Mouse (Mus musculus): Measurements from ENCODE around the gene Csnk2a2. TPM values are rescaled to one million over a fixed set of nuclear protein-coding genes. Genes with fewer than 3 reads are reported as not detected.
A peak's percentile ranks its signal among the peaks of the same experiment; 100 is the strongest.

Gene Csnk2a2
- polyA plus RNA-seq, 1 experiment from 2014 or later: 2.7 TPM

- peaks cover 20% of the 10 kb centered on the region for H3K4me1 ChIP-seq (ENCODE audit: control insufficient read depth, low read depth, low read length)
Measured at GRCm38 (mm10) chr8:95434233-95434632, 55.6 kb downstream of the Csnk2a2 start.

GRCm38 (mm10) chr8:95433124-95433523, 56.7 kb downstream of the Csnk2a2 start:
- WGBS (ENCODE audit: insufficient replicate concordance): 67% methylated on average over 4 of the region's 4 CpGs
- Histone ChIP-seq H3K27ac (ENCODE audit: low read length) (no peak overlapping the region), H3K36me3 (ENCODE audit: control insufficient read depth, insufficient read depth) (no peaks in the 10 kb centered on the region), H3K4me3 (ENCODE audit: low read depth, low read length) (peak overlapping the region; percentile 96; the same call in 1 of the 2 replicates), H3K9me3 (replicated peaks; ENCODE audit: control insufficient read depth, low read length) (no peaks in the 10 kb centered on the region), H3K27me3 (ENCODE audit: control insufficient read depth, insufficient read depth, low read depth, low read length) (no peaks in the 10 kb centered on the region), H3K9ac (ENCODE audit: low read depth, low read length) (0 out of 2 replicates have a peak overlapping the region, but pooled peaks have one; percentile 13), H3K4me1 (ENCODE audit: control insufficient read depth, low read depth, low read length) (peaks cover 25% of the 10 kb centered on the region), H3K4me2 (ENCODE audit: low read depth, low read length) (peak overlapping the region; percentile 74)
- ATAC-seq (ENCODE audit: low read depth): no peak

More at GRCm38 (mm10) chr8:95434233-95434632, 55.6 kb downstream of the Csnk2a2 start:
- WGBS (ENCODE audit: insufficient replicate concordance): under 1% methylated on average over 25 of the region's 25 CpGs
- Histone ChIP-seq H3K4me2 (ENCODE audit: low read depth, low read length) (peak overlapping the region; percentile 74), H3K27me3 (ENCODE audit: control insufficient read depth, insufficient read depth, low read depth, low read length) (no peaks in the 10 kb centered on the region), H3K9ac (ENCODE audit: low read depth, low read length) (peak overlapping the region; percentile 88), H3K36me3 (ENCODE audit: control insufficient read depth, insufficient read depth) (no peaks in the 10 kb centered on the region), H3K4me3 (ENCODE audit: low read depth, low read length) (peak overlapping the region; percentile 96), H3K9me3 (replicated peaks; ENCODE audit: control insufficient read depth, low read length) (no peaks in the 10 kb centered on the region), H3K27ac (ENCODE audit: low read length) (peak overlapping the region; percentile 90)
- peak; percentile 35 for ATAC-seq (ENCODE audit: low read depth)

- ATAC-seq (ENCODE audit: low read depth): no peak
- WGBS (ENCODE audit: insufficient replicate concordance): 57% methylated on average over 3 of the region's 3 CpGs
- no peaks in the 10 kb centered on the region for H3K36me3 ChIP-seq (ENCODE audit: control insufficient read depth, insufficient read depth)
- no peaks in the 10 kb centered on the region for H3K27me3 ChIP-seq (ENCODE audit: control insufficient read depth, insufficient read depth, low read depth, low read length)
- H3K4me1 ChIP-seq (ENCODE audit: control insufficient read depth, low read depth, low read length): peaks cover 30% of the 10 kb centered on the region
- no peak overlapping the region for H3K4me2 ChIP-seq (ENCODE audit: low read depth, low read length)
- no peak overlapping the region for H3K4me3 ChIP-seq (ENCODE audit: low read depth, low read length)
- H3K27ac ChIP-seq (ENCODE audit: low read length): no peak overlapping the region
- no peak overlapping the region for H3K9ac ChIP-seq (ENCODE audit: low read depth, low read length)
- no peaks in the 10 kb centered on the region for H3K9me3 ChIP-seq (replicated peaks; ENCODE audit: control insufficient read depth, low read length)
Measured at GRCm38 (mm10) chr8:95432471-95432870, 57.4 kb downstream of the Csnk2a2 start.

GRCm38 (mm10) chr8:95429945-95430344, 59.9 kb downstream of the Csnk2a2 start:
- Histone ChIP-seq H3K9ac (ENCODE audit: low read depth, low read length) (no peak overlapping the region), H3K27ac (ENCODE audit: low read length) (no peak overlapping the region), H3K4me1 (ENCODE audit: control insufficient read depth, low read depth, low read length) (peaks cover 37% of the 10 kb centered on the region), H3K27me3 (ENCODE audit: control insufficient read depth, insufficient read depth, low read depth, low read length) (no peaks in the 10 kb centered on the region), H3K9me3 (replicated peaks; ENCODE audit: control insufficient read depth, low read length) (no peaks in the 10 kb centered on the region), H3K36me3 (ENCODE audit: control insufficient read depth, insufficient read depth) (no peaks in the 10 kb centered on the region), H3K4me3 (ENCODE audit: low read depth, low read length) (no peak overlapping the region), H3K4me2 (ENCODE audit: low read depth, low read length) (no peak overlapping the region)
- WGBS (ENCODE audit: insufficient replicate concordance): 52% methylated on average over 3 of the region's 3 CpGs
- no peak for ATAC-seq (ENCODE audit: low read depth)

- Histone ChIP-seq H3K4me3 (ENCODE audit: low read depth, low read length) (0 out of 2 replicates have a peak overlapping the region, but pooled peaks have one; percentile 0), H3K9ac (ENCODE audit: low read depth, low read length) (no peak overlapping the region), H3K9me3 (replicated peaks; ENCODE audit: control insufficient read depth, low read length) (no peaks in the 10 kb centered on the region), H3K27me3 (ENCODE audit: control insufficient read depth, insufficient read depth, low read depth, low read length) (no peaks in the 10 kb centered on the region), H3K4me1 (ENCODE audit: control insufficient read depth, low read depth, low read length) (peaks cover 31% of the 10 kb centered on the region), H3K4me2 (ENCODE audit: low read depth, low read length) (peak overlapping the region; percentile 38), H3K36me3 (ENCODE audit: control insufficient read depth, insufficient read depth) (no peaks in the 10 kb centered on the region), H3K27ac (ENCODE audit: low read length) (peak overlapping the region; percentile 52; the same call in 1 of the 2 replicates)
- WGBS (ENCODE audit: insufficient replicate concordance): 19% methylated on average over 12 of the region's 12 CpGs
- no peak for ATAC-seq (ENCODE audit: low read depth)
Measured at GRCm38 (mm10) chr8:95427594-95428535, 62.0 kb downstream of the Csnk2a2 start.

- Histone ChIP-seq H3K36me3 (ENCODE audit: control insufficient read depth, insufficient read depth) (peaks cover 5% of the 10 kb centered on the region), H3K4me3 (ENCODE audit: low read depth, low read length) (no peak overlapping the region), H3K9ac (ENCODE audit: low read depth, low read length) (no peak overlapping the region), H3K4me1 (ENCODE audit: control insufficient read depth, low read depth, low read length) (peaks cover 23% of the 10 kb centered on the region), H3K27ac (ENCODE audit: low read length) (no peak overlapping the region), H3K4me2 (ENCODE audit: low read depth, low read length) (no peak overlapping the region), H3K9me3 (replicated peaks; ENCODE audit: control insufficient read depth, low read length) (no peaks in the 10 kb centered on the region), H3K27me3 (ENCODE audit: control insufficient read depth, insufficient read depth, low read depth, low read length) (no peaks in the 10 kb centered on the region)
- 72% methylated on average over 2 of the region's 2 CpGs for WGBS (ENCODE audit: insufficient replicate concordance)
- no peak for ATAC-seq (ENCODE audit: low read depth)
Measured at GRCm38 (mm10) chr8:95426781-95427281, 63.0 kb downstream of the Csnk2a2 start.

GRCm38 (mm10) chr8:95424682-95425081, 65.2 kb downstream of the Csnk2a2 start:
- Histone ChIP-seq H3K4me2 (ENCODE audit: low read depth, low read length) (peak overlapping the region; percentile 24), H3K9me3 (replicated peaks; ENCODE audit: control insufficient read depth, low read length) (no peaks in the 10 kb centered on the region), H3K4me1 (ENCODE audit: control insufficient read depth, low read depth, low read length) (peaks cover 23% of the 10 kb centered on the region), H3K36me3 (ENCODE audit: control insufficient read depth, insufficient read depth) (peaks cover 10% of the 10 kb centered on the region), H3K4me3 (ENCODE audit: low read depth, low read length) (no peak overlapping the region), H3K9ac (ENCODE audit: low read depth, low read length) (no peak overlapping the region), H3K27ac (ENCODE audit: low read length) (peak overlapping the region; percentile 49), H3K27me3 (ENCODE audit: control insufficient read depth, insufficient read depth, low read depth, low read length) (no peaks in the 10 kb centered on the region)
- WGBS (ENCODE audit: insufficient replicate concordance): 72% methylated on average over 7 of the region's 7 CpGs
- ATAC-seq (ENCODE audit: low read depth): peak; percentile 88

- H3K27ac ChIP-seq (ENCODE audit: low read length): no peak overlapping the region
- WGBS (ENCODE audit: insufficient replicate concordance): 85% methylated on average over 14 of the region's 14 CpGs
Measured at GRCm38 (mm10) chr8:95422193-95422810, 67.5 kb downstream of the Csnk2a2 start.

More at GRCm38 (mm10) chr8:95422193-95422810, 67.5 kb downstream of the Csnk2a2 start:
- peaks cover 10% of the 10 kb centered on the region for H3K36me3 ChIP-seq (ENCODE audit: control insufficient read depth, insufficient read depth)
- no peak overlapping the region for H3K4me3 ChIP-seq (ENCODE audit: low read depth, low read length)
- H3K9me3 ChIP-seq (replicated peaks; ENCODE audit: control insufficient read depth, low read length): no peaks in the 10 kb centered on the region
- ATAC-seq (ENCODE audit: low read depth): no peak
- H3K9ac ChIP-seq (ENCODE audit: low read depth, low read length): no peak overlapping the region
- peaks cover 9% of the 10 kb centered on the region; the same call in 1 of the 2 replicates for H3K4me1 ChIP-seq (ENCODE audit: control insufficient read depth, low read depth, low read length)
- H3K4me2 ChIP-seq (ENCODE audit: low read depth, low read length): no peak overlapping the region
- no peaks in the 10 kb centered on the region for H3K27me3 ChIP-seq (ENCODE audit: control insufficient read depth, insufficient read depth, low read depth, low read length)

All from liver, embryonic 16.5 days (tissue).